Mouse (Mus musculus): Measurements from ENCODE around the gene St6galnac4.

St6galnac4 gene

GRCm38 (mm10) chr2:32604631-32605030 lies 17.7 kb downstream of the St6galnac4 start:
- DNase-seq, result no peak

GRCm38 (mm10) chr2:32606161-32607142 lies 19.6 kb downstream of the St6galnac4 start:
- DNase-seq, result peak; percentile 91

GRCm38 (mm10) chr2:32607262-32607947 lies 20.5 kb downstream of the St6galnac4 start:
- peak; percentile 63 for DNase-seq

GRCm38 (mm10) chr2:32608141-32608777 lies 21.4 kb downstream of the St6galnac4 start:
- DNase-seq, result peak; percentile 53

- no peak for DNase-seq
Observed at GRCm38 (mm10) chr2:32608778-32609435, 22.0 kb downstream of the St6galnac4 start.

- no peak for DNase-seq
Observed at GRCm38 (mm10) chr2:32610610-32611229, 23.8 kb downstream of the St6galnac4 start.

GRCm38 (mm10) chr2:32612274-32612673 lies 25.4 kb downstream of the St6galnac4 start:
- DNase-seq, result no peak

GRCm38 (mm10) chr2:32617109-32617508 lies 30.2 kb downstream of the St6galnac4 start:
- DNase-seq, result no peak

- no peak for DNase-seq
Observed at GRCm38 (mm10) chr2:32617601-32618000, 30.7 kb downstream of the St6galnac4 start.

- no peak for DNase-seq
Observed at GRCm38 (mm10) chr2:32618051-32618450, 31.2 kb downstream of the St6galnac4 start.

- no peak for DNase-seq
Observed at GRCm38 (mm10) chr2:32620682-32621516, 34.0 kb downstream of the St6galnac4 start.

- DNase-seq, result no peak
Observed at GRCm38 (mm10) chr2:32621517-32621859, 34.6 kb downstream of the St6galnac4 start, which contains the start of gene Ak1. Ak1 (plus strand) TSS chr2:32621758.

- no peak for DNase-seq
Observed at GRCm38 (mm10) chr2:32624111-32624748, 37.3 kb downstream of the St6galnac4 start.

GRCm38 (mm10) chr2:32625212-32625872 lies 38.4 kb downstream of the St6galnac4 start:
- peak; percentile 94 for DNase-seq

GRCm38 (mm10) chr2:32625873-32626694 lies 39.2 kb downstream of the St6galnac4 start:
- DNase-seq, result peak; percentile 74

GRCm38 (mm10) chr2:32627266-32628043 lies 40.6 kb downstream of the St6galnac4 start:
- DNase-seq, result no peak

GRCm38 (mm10) chr2:32628044-32628550 lies 41.2 kb downstream of the St6galnac4 start:
- no peak for DNase-seq

- DNase-seq, result peak; percentile 74
Observed at GRCm38 (mm10) chr2:32628729-32629128, 41.8 kb downstream of the St6galnac4 start.

All from right cerebral cortex, adult 18-20 months (tissue).